Mouse (Mus musculus) liver, embryonic 14.5 days (tissue): ENCODE measurements around the gene Srbd1. TPM values are rescaled to one million over a fixed set of nuclear protein-coding genes. Genes with fewer than 3 reads are reported as not detected.

Source experiments
- ATAC-seq: fragments of 200-750 bp; cut with Nextera tagmentation; 2 replicates; pipeline ENCODE4 v1.8.0; 2017; ENCODE audit warnings: moderate number of reproducible peaks, mild to moderate bottlenecking, moderate library complexity; ENCODE audit not compliant: insufficient read depth
- DNase-seq, 3 experiments: peaks; one replicate each; pipeline ENCODE4 v3.0.0-alpha.2; 2012 to 2013; ENCODE audit warnings: low read depth in 3 of 3, low spot score in 3 of 3
- H3K27ac ChIP-seq: fragments of 300-500 bp; sonication (generic); 2 replicates; pipeline ENCODE4 v1.5.1; 2014; ENCODE audit warnings: moderate library complexity, mild to moderate bottlenecking, control low read depth, inconsistent platforms
- H3K27me3 ChIP-seq: fragments of 300-500 bp; sonication (generic); 2 replicates; pipeline ENCODE4 v1.6.1; 2014; ENCODE audit warnings: mild to moderate bottlenecking, low read length, moderate library complexity; ENCODE audit not compliant: control insufficient read depth, insufficient read depth
- H3K36me3 ChIP-seq: fragments of 300-500 bp; sonication (generic); replicated peaks from 2 replicates; pipeline ENCODE4 v1.6.1; 2014; ENCODE audit warnings: low read depth; ENCODE audit not compliant: control insufficient read depth, insufficient read depth
- H3K4me1 ChIP-seq, 2 experiments: fragments of 200-500 bp in 1 of 2; fragments of 300-500 bp in 1 of 2; sonication (generic) in 1 of 2; replicated peaks; 2 replicates each; pipeline ENCODE4 v1.6.1; 2012 to 2014; ENCODE audit warnings: antibody characterized with exemption in 1 of 2, inconsistent platforms in 1 of 2, low read length in 1 of 2; ENCODE audit not compliant: control insufficient read depth in 2 of 2, insufficient read depth in 2 of 2
- H3K4me2 ChIP-seq: fragments of 300-500 bp; sonication (generic); 2 replicates; pipeline ENCODE4 v1.6.1; 2014; ENCODE audit warnings: low read depth, mild to moderate bottlenecking, control low read depth, moderate library complexity
- H3K4me3 ChIP-seq, 2 experiments: fragments of 200-500 bp in 1 of 2; fragments of 300-500 bp in 1 of 2; sonication (generic) in 1 of 2; 2 replicates each; pipeline ENCODE4 v1.5.1; 2012 to 2014; ENCODE audit warnings: low read depth in 2 of 2, low read length in 2 of 2, mild to moderate bottlenecking in 2 of 2, control low read depth in 1 of 2, inconsistent platforms in 1 of 2, moderate library complexity in 1 of 2; ENCODE audit not compliant: insufficient read depth in 1 of 2
- H3K9ac ChIP-seq: fragments of 300-500 bp; sonication (generic); replicated peaks from 2 replicates; pipeline ENCODE4 v1.6.1; 2014; ENCODE audit warnings: mild to moderate bottlenecking, control low read depth, moderate library complexity
- H3K9me3 ChIP-seq: fragments of 300-500 bp; sonication (generic); 2 replicates; pipeline ENCODE4 v1.6.1; 2016; ENCODE audit warnings: low read length, mixed read lengths; ENCODE audit not compliant: control insufficient read depth
- CTCF ChIP-seq: IDR thresholded peaks from 2 replicates; pipeline ENCODE4 v1.5.1; 2016; ENCODE audit warnings: antibody characterized with exemption, low read depth, control low read depth
- EP300 ChIP-seq: IDR thresholded peaks from 2 replicates; pipeline ENCODE4 v1.6.1; 2016; ENCODE audit warnings: antibody characterized with exemption, low read depth
- WGBS: fragments of 180-500 bp; shearing (Covaris S2); extraction: QIAGEN DNeasy Blood & Tissue Kit; methylation state at CpG from one replicate; pipeline ENCODE4 v1.1.7; 2014; ENCODE audit not compliant: insufficient replicate concordance; 5-methylcytosine and 5-hydroxymethylcytosine counted together
- polyA plus RNA-seq, 2 experiments: library from polyadenylated mRNA; depleted of rRNA in 1 of 2; stranded (reverse) in 1 of 2; unstranded in 1 of 2; fragments of >200 nt; fragmentation: Nextera tagmentation in 1 of 2; extraction: Ambion mirVana in 1 of 2; gene quantifications; 2 replicates each; pipeline versions ENCODE4 v1.2.1 to v1.2.3; 2012 to 2014

Gene Srbd1
- polyA plus RNA-seq, 2 experiments = 3.8 to 4.6 TPM

DNA sequence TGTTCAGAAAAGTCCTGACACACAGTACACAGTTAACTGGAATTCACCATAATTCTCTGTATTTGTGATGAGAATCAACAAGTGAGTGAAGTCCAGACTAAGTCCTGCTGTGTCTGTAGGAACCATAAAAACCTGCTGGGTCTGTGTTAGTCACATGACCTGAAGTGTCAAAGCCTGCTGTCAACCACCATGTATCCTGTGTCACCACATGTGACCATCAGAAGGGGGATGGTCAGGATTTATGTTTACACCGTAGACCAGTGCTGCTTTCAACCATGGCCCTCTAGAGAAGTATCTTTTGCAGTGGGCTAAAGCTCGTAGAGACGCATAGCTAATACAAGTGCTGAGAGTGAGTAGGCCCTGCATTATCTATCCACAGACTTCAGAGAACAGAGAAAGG, 21.8 kb downstream of the Srbd1 start:
- Histone ChIP-seq H3K36me3 (peaks cover 19% of the 10 kb centered on the region), H3K4me2 (no peak overlapping the region), H3K27me3 (no peaks in the 10 kb centered on the region), H3K4me1 (no peaks in the 10 kb centered on the region), H3K9me3 (no peaks in the 10 kb centered on the region), H3K9ac (no peak overlapping the region), H3K4me3 (no peak overlapping the region), H3K27ac (no peak overlapping the region)
- DNase-seq = no peak
- WGBS = 81% methylated on average over 3 of the region's 3 CpGs
- ATAC-seq = no peak
- TF ChIP-seq EP300 (no peak), CTCF (no peak)

DNA sequence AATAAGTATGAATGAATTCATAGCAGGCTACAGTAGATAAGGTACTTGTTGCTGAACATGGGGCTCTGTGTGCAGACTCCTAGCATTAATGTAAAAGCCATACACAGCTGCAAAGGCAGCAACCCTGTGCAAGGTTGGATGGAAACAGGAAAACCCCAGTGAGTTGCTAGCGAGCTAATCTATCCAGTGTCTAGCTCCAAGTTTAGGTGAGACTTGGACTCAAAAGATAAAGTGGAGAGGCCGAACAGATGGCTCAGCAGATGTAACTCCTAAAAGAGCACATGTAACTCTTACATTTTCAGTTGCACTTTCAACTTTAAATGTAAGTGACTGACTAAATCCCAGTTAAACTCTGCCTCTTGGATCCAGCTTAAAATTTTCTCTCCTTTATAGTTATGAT, 48.1 kb downstream of the Srbd1 start:
- no peak overlapping the region for H3K27ac ChIP-seq
- H3K9ac ChIP-seq = no peak overlapping the region
- no peak for TF ChIP-seq CTCF
- TF ChIP-seq EP300 = 0 out of 2 replicates have a peak, but pooled peaks have one; percentile 24
- DNase-seq (no peak), ATAC-seq (no peak)
- WGBS = 28% methylated on average over 2 of the region's 2 CpGs
- no peak overlapping the region for H3K4me3 ChIP-seq
- H3K27me3 ChIP-seq = no peaks in the 10 kb centered on the region
- H3K4me1 ChIP-seq = peaks cover 7 to 8% of the 10 kb centered on the region in 2 experiments
- no peaks in the 10 kb centered on the region for H3K36me3 ChIP-seq
- H3K9me3 ChIP-seq = no peaks in the 10 kb centered on the region
- no peak overlapping the region for H3K4me2 ChIP-seq

DNA sequence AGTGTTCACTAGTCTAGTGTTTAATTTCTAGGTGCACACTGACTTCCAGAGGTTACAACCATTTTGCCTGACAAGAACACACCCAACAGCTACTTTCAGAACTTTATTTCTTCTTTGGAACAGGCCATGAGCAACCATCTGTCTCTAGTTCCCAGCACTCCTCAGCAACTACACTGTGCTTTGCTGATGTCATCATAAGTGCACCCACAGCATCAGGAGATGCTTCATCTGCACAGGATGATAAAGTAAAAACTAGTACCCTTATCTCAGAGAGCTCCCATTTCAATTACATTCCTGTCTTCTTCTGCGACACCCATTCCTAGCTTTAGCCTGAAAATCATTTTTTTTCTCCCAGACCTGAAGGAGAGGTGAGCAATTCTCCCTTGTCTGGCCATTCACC, 51.9 kb downstream of the Srbd1 start:
- DNase-seq (no peak), ATAC-seq (peak; percentile 73)
- 23% methylated on average over 1 of the region's 1 CpGs for WGBS
- no peak for TF ChIP-seq CTCF
- TF ChIP-seq EP300 = no peak
- H3K27me3 ChIP-seq = no peaks in the 10 kb centered on the region
- no peaks in the 10 kb centered on the region for H3K36me3 ChIP-seq
- H3K4me2 ChIP-seq = no peak overlapping the region
- H3K4me3 ChIP-seq = no peak overlapping the region
- H3K9ac ChIP-seq = no peak overlapping the region
- no peak overlapping the region for H3K27ac ChIP-seq
- H3K4me1 ChIP-seq = peaks cover 7 to 8% of the 10 kb centered on the region in 2 experiments
- H3K9me3 ChIP-seq = no peaks in the 10 kb centered on the region

DNA sequence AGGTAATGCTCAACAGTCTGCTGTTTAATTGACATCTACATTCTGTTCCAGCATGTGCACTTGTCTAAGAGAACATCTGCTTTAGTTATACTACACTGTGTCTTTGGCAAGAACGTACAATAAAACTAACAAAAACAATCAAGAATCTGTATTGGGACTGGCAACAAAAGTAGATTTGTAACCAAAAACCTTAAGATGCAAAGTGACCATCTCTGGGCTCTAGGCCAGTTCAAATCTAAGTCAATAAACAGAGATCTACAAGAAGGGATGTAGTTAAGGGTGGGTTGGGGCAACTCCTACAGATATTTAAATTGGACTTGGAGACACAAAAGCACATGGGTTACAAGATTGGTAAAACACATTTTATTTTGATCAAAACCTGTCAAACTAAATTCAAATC, 53.3 kb downstream of the Srbd1 start:
- H3K4me1 ChIP-seq = peaks cover 7 to 8% of the 10 kb centered on the region in 2 experiments
- no peak for DNase-seq

DNA sequence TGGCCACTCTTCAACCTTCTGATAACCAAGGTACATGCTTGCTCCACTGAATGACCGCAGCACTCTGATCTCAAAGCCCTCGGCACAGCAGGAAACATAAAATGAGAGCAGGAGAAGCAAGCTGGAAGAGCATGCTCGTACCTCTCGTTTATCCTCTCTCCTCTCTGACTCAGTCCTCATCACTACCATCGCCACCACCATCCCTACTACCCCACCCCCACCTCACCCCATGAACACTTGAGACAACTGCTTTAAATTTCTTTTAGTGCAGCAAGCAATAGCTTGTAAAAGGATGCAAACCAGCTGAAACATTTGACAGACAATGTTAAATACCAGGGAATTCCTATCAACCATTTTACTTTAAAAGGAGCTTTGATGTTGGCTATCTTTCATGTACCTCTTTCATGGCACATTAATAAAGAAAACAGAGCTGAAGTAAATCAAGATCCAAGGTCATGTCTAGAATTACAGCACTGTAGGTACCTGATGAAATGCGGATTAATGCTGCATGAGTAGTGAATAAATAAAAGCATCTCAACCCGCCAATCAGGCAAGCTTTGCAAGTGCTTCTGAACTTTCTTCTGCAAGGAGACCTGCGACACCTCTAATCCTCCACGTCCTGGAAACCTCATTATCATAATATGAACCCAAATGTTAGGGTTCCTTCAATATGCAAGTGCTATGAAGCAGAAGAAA, 54.9 kb downstream of the Srbd1 start:
- H3K4me1 ChIP-seq = peaks cover 6 to 7% of the 10 kb centered on the region in 2 experiments
- ATAC-seq = no peak
- no peak overlapping the region for H3K27ac ChIP-seq
- H3K9me3 ChIP-seq = no peaks in the 10 kb centered on the region
- no peaks in the 10 kb centered on the region for H3K36me3 ChIP-seq
- H3K4me2 ChIP-seq = no peak overlapping the region
- no peak overlapping the region for H3K4me3 ChIP-seq
- no peak overlapping the region for H3K9ac ChIP-seq
- WGBS = 76% methylated on average over 9 of the region's 9 CpGs
- TF ChIP-seq EP300 (no peak), CTCF (no peak)
- H3K27me3 ChIP-seq = no peaks in the 10 kb centered on the region
- no peak for DNase-seq

More for the DNA sequence above, 53.3 kb downstream of the Srbd1 start:
- Histone ChIP-seq H3K27ac (no peak overlapping the region), H3K4me2 (no peak overlapping the region), H3K4me3 (no peak overlapping the region), H3K9me3 (no peaks in the 10 kb centered on the region), H3K27me3 (no peaks in the 10 kb centered on the region), H3K9ac (no peak overlapping the region), H3K36me3 (no peaks in the 10 kb centered on the region)
- WGBS = 81% methylated on average over 1 of the region's 1 CpGs
- TF ChIP-seq CTCF (no peak), EP300 (no peak)
- ATAC-seq = no peak
